Mouse (Mus musculus) left cerebral cortex, postnatal 25 days (tissue): Measurements from ENCODE around the gene Unc5a. TPM values are rescaled to one million over a fixed set of nuclear protein-coding genes. Genes with fewer than 3 reads are reported as not detected.

Source experiments
- DNase-seq, 2 experiments: peaks; one replicate each; pipeline ENCODE4 v3.0.0; 2022; ENCODE audit warnings: low spot score in 2 of 2, mixed read lengths in 1 of 2
- intact Hi-C: fragments of 180-260 bp; cut with DNase I; formaldehyde crosslinking; loops from one replicate; pipeline ENCODE4 v1.15.1; 2025
- total RNA-seq, 2 experiments: library from RNA; stranded (reverse); gene quantifications; 2 replicates each; pipeline ENCODE4 v1.2.3; 2021

The Unc5a gene
- total RNA-seq, 2 experiments from 2014 or later = 83.6 to 96.6 TPM

DNA sequence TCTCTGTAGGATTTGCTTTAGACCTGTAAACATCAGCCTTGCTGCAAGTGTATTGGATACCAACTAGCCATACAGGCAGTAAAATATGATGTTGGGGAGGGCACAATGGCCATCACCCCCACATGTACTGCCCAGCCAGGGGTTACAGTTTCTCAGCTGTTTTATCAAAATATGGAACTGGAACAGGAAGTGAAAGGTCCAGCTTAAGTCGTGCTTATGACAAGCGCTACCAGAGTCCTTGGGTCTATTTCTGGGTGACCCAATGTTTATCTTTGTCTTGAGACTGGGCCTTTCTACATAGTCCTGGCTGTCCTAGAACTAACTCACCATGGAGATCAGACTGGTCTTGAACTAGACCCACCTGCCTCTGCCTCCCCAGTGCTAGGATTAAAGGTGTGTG is 75.0 kb downstream of the Unc5a start:
- no peak for DNase-seq
- intact Hi-C loops = no loop called here

DNA sequence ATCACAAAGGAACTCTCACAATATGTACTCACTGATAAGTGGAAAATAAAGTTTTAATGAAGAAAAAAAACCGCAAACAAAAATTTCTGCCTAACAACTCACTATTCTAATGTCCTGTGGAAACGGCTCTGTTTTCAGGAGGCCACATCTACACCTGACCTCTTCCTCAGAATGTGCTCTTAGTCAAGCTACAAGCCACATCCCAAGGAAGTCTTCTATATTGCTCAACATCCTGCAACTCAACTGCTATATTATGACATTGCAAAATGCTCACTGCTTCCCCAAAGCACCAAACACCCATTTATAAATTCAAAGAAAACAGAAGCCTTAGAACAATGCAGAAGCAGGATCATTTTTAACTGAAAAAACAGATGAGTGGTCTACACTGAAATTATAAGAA is 90.8 kb downstream of the Unc5a start:
- intact Hi-C loops = no loop called here
- DNase-seq = no peak

DNA sequence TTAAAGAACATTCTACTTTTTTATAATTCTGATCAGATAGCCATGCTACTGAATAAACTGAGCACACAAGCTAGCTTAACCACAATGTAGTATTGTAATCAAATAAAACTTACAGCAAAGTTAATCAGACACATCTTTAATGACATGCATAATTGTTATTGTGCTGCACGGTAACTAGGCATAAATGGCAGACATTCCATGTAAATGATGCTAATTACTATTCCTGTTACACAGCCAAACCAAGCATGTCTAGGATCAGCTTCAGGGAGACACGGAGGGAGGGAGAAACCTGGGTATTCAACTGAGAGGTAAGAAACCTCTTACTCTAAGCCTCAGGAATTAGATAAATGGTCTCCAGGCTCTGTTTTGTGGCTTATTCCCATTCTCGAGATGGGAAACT is 98.5 kb downstream of the Unc5a start:
- DNase-seq = no peak
- intact Hi-C loops = no loop called here

Other genes with a start within 250 kb of the Unc5a start
- under 1 TPM; 0.14 to 0.23 TPM for gene Cdhr2, start 247.9 kb upstream of the Unc5a start, total RNA-seq
- gene Gprin1, start 199.5 kb upstream of the Unc5a start, total RNA-seq = 100 to 1,000 TPM; 120 to 145 TPM
- gene Sncb, start 182.8 kb upstream of the Unc5a start, total RNA-seq = 100 to 1,000 TPM; 785 to 906 TPM
- gene Eif4e1b, start 165.4 kb upstream of the Unc5a start, total RNA-seq = not detected
- gene Tspan17, start 160.0 kb upstream of the Unc5a start, total RNA-seq = 10 to 100 TPM; 69.3 to 79.1 TPM
- 1 to 10 TPM; 1.5 TPM for gene Hk3, start 72.0 kb downstream of the Unc5a start, total RNA-seq
- gene Uimc1, start 150.9 kb downstream of the Unc5a start, total RNA-seq = 10 to 100 TPM; 14.4 to 19.2 TPM
- 10 to 100 TPM; 38.2 to 40.0 TPM for gene Zfp346, start 155.9 kb downstream of the Unc5a start, total RNA-seq
- gene Gm17617, start 184.1 kb downstream of the Unc5a start, total RNA-seq = not detected
- gene Fgfr4, start 203.2 kb downstream of the Unc5a start, total RNA-seq = under 1 TPM; 0.21 to 0.27 TPM